Mouse (Mus musculus): ENCODE measurements at regions not wholly inside any gene's neighbourhood (a gene's known extent, or its start where the extent isn't known, plus 50 kb on each side); places are given as distances from the start of the nearest gene placed in this dataset.

GRCm38 (mm10) chr2:51038685-51039084 is 110.2 kb downstream of the Rnd3 start:
- TF ChIP-seq CTCF (IDR thresholded peaks at IDR 0.05; ENCODE audit: insufficient read depth, low read depth, low read length): no peak
- TF ChIP-seq POLR2A (IDR thresholded peaks at IDR 0.05; ENCODE audit: insufficient read depth, low read depth, low read length): no peak
